Mouse (Mus musculus) kidney, embryonic 16.5 days (tissue): Measurements from ENCODE around the gene Vmn2r89. TPM values are rescaled to one million over a fixed set of nuclear protein-coding genes. Genes with fewer than 3 reads are reported as not detected.
"Not testable (repeated sequence)": the region's sequence is repeated elsewhere in the genome, so short reads cannot be mapped to it uniquely, and the experiment has no call there.

ENCODE experiments used
- ATAC-seq: fragments of 200-750 bp; cut with Nextera tagmentation; 2 replicates; pipeline ENCODE4 v1.8.0; 2017; ENCODE audit warnings: moderate TSS enrichment; ENCODE audit not compliant: low FRiP score, low TSS enrichment
- H3K27ac ChIP-seq: fragments of 300-500 bp; sonication (generic); 2 replicates; pipeline ENCODE4 v1.5.1; 2014; ENCODE audit warnings: low read length
- H3K27me3 ChIP-seq: fragments of 300-500 bp; sonication (generic); 2 replicates; pipeline ENCODE4 v1.6.1; 2014; ENCODE audit warnings: low read length, control low read depth, mixed read lengths; ENCODE audit not compliant: insufficient read depth
- H3K36me3 ChIP-seq: fragments of 300-500 bp; sonication (generic); 2 replicates; pipeline ENCODE4 v1.6.1; 2014; ENCODE audit warnings: low read length, control low read depth, mixed read lengths; ENCODE audit not compliant: insufficient read depth
- H3K4me1 ChIP-seq: fragments of 300-500 bp; sonication (generic); 2 replicates; pipeline ENCODE4 v1.6.1; 2014; ENCODE audit warnings: low read length, control low read depth, mixed read lengths; ENCODE audit not compliant: insufficient read depth
- H3K4me2 ChIP-seq: fragments of 300-500 bp; sonication (generic); replicated peaks from 2 replicates; pipeline ENCODE4 v1.6.1; 2014; ENCODE audit warnings: low read depth, low read length
- H3K4me3 ChIP-seq: fragments of 300-500 bp; sonication (generic); 2 replicates; pipeline ENCODE4 v1.5.1; 2014; ENCODE audit warnings: mild to moderate bottlenecking, low read length
- H3K9ac ChIP-seq: fragments of 300-500 bp; sonication (generic); replicated peaks from 2 replicates; pipeline ENCODE4 v1.6.1; 2014; ENCODE audit warnings: low read length
- H3K9me3 ChIP-seq: fragments of 300-500 bp; sonication (generic); 2 replicates; pipeline ENCODE4 v1.6.1; 2016; ENCODE audit warnings: low read length, control low read depth
- WGBS: fragments of 180-500 bp; shearing (Covaris S2); extraction: QIAGEN DNeasy Blood & Tissue Kit; methylation state at CpG from one replicate; pipeline ENCODE4 v1.1.7; 2014; 5-methylcytosine and 5-hydroxymethylcytosine counted together
- polyA plus RNA-seq: library from polyadenylated mRNA; unstranded; fragments of >200 nt; fragmentation: Nextera tagmentation; extraction: Ambion mirVana; gene quantifications from 2 replicates; pipeline ENCODE4 v1.2.1, GENCODE M21; 2015

The Vmn2r89 gene
- polyA plus RNA-seq, 1 experiment from 2014 or later, result not detected

DNA sequence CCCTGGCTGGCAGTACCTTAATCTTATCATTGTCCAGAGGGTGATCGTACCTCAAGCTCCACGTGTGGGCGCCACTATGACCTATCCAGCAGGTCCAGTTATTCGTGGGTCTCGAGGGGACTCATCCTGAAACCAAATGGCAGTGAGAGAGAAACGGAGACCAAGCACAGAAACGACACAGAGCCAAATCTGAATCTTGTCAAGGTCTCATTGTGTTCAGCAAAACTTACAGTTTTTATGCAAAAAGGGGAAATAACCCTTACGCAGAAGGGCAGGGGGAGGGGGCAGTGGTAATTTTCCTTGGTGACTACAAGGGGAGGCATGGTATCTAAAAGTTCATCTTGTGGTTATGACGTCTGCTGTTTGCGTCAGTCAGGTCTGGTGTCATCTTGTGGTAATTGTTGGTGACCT, 31.3 kb downstream of the Vmn2r89 start:
- not testable (repeated sequence) for H3K9me3 ChIP-seq, H3K27ac ChIP-seq, H3K4me3 ChIP-seq, H3K9ac ChIP-seq, ATAC-seq, H3K4me2 ChIP-seq, H3K4me1 ChIP-seq, H3K27me3 ChIP-seq, H3K36me3 ChIP-seq
- 82% methylated on average over 10 of the region's 10 CpGs for WGBS

- Histone ChIP-seq H3K4me3 (no peak overlapping the region), H3K9me3 (no peaks in the 10 kb centered on the region), H3K9ac (no peak overlapping the region), H3K4me1 (no peaks in the 10 kb centered on the region), H3K4me2 (no peak overlapping the region), H3K27ac (no peak overlapping the region), H3K36me3 (no peaks in the 10 kb centered on the region), H3K27me3 (no peaks in the 10 kb centered on the region)
- 87% methylated on average over 1 of the region's 1 CpGs for WGBS
- ATAC-seq, result no peak
Measured at GRCm38 (mm10) chr14:51483671-51484070, 32.0 kb downstream of the Vmn2r89 start.

DNA sequence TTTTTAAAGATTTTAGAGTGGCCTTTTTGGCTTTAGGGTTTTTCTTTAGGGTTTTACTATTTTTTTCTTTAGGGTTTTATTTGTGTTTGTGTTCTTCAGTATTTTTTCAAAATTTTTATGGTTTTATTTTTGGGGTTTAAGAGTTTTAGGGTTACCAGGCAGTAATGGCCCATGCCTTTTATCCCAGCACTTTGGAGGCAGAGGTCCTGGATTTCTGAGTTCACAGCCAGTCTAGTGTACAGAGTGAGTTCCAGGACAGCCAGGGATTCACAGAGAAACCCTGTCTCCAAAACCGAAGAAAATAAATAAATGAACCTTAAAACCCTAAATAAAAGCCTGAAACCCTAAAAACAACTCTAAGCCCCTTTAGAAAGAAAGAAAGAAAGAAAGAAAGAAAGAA, 34.5 kb downstream of the Vmn2r89 start:
- 79% methylated on average over 1 of the region's 1 CpGs for WGBS
- no peaks in the 10 kb centered on the region for H3K36me3 ChIP-seq
- no peaks in the 10 kb centered on the region for H3K4me1 ChIP-seq
- no peaks in the 10 kb centered on the region for H3K9me3 ChIP-seq
- H3K4me3 ChIP-seq, result no peak overlapping the region
- H3K27ac ChIP-seq, result no peak overlapping the region
- no peaks in the 10 kb centered on the region for H3K27me3 ChIP-seq
- no peak overlapping the region for H3K9ac ChIP-seq
- no peak overlapping the region for H3K4me2 ChIP-seq
- no peak for ATAC-seq

- H3K9me3 ChIP-seq, result no peaks in the 10 kb centered on the region
- H3K9ac ChIP-seq, result no peak overlapping the region
- no peak overlapping the region for H3K4me3 ChIP-seq
- ATAC-seq, result no peak
- H3K27me3 ChIP-seq, result no peaks in the 10 kb centered on the region
- WGBS, result 87% methylated on average over 2 of the region's 2 CpGs
- no peak overlapping the region for H3K4me2 ChIP-seq
- H3K4me1 ChIP-seq, result no peaks in the 10 kb centered on the region
- H3K36me3 ChIP-seq, result no peaks in the 10 kb centered on the region
- H3K27ac ChIP-seq, result no peak overlapping the region
Measured at GRCm38 (mm10) chr14:51495781-51496180, 44.1 kb downstream of the Vmn2r89 start.

GRCm38 (mm10) chr14:51496955-51497354, 45.3 kb downstream of the Vmn2r89 start:
- Histone ChIP-seq H3K9ac (no peak overlapping the region), H3K27ac (no peak overlapping the region), H3K4me1 (no peaks in the 10 kb centered on the region), H3K36me3 (no peaks in the 10 kb centered on the region), H3K27me3 (no peaks in the 10 kb centered on the region), H3K4me2 (no peak overlapping the region), H3K9me3 (no peaks in the 10 kb centered on the region), H3K4me3 (no peak overlapping the region)
- 78% methylated on average over 1 of the region's 1 CpGs for WGBS
- no peak for ATAC-seq

- H3K9me3 ChIP-seq, result no peaks in the 10 kb centered on the region
- 94% methylated on average over 2 of the region's 2 CpGs for WGBS
Measured at GRCm38 (mm10) chr14:51497958-51498357, 46.3 kb downstream of the Vmn2r89 start.

GRCm38 (mm10) chr14:51499707-51500275, 48.1 kb downstream of the Vmn2r89 start:
- no peak overlapping the region for H3K27ac ChIP-seq
- H3K9ac ChIP-seq, result no peak overlapping the region
- 76% methylated on average over 2 of the region's 2 CpGs for WGBS
- H3K27me3 ChIP-seq, result no peaks in the 10 kb centered on the region
- H3K9me3 ChIP-seq, result no peaks in the 10 kb centered on the region
- ATAC-seq, result no peak
- H3K36me3 ChIP-seq, result no peaks in the 10 kb centered on the region
- H3K4me1 ChIP-seq, result no peaks in the 10 kb centered on the region
- H3K4me3 ChIP-seq, result no peak overlapping the region
- H3K4me2 ChIP-seq, result no peak overlapping the region

More at GRCm38 (mm10) chr14:51497958-51498357, 46.3 kb downstream of the Vmn2r89 start:
- Histone ChIP-seq H3K27ac (no peak overlapping the region), H3K27me3 (no peaks in the 10 kb centered on the region), H3K4me1 (no peaks in the 10 kb centered on the region), H3K36me3 (no peaks in the 10 kb centered on the region), H3K4me2 (no peak overlapping the region), H3K9ac (no peak overlapping the region), H3K4me3 (no peak overlapping the region)
- ATAC-seq, result no peak

- H3K27me3 ChIP-seq, result no peaks in the 10 kb centered on the region
- no peak overlapping the region for H3K4me3 ChIP-seq
- H3K9me3 ChIP-seq, result no peaks in the 10 kb centered on the region
- H3K4me2 ChIP-seq, result no peak overlapping the region
- WGBS, result 84% methylated on average over 4 of the region's 4 CpGs
- H3K36me3 ChIP-seq, result no peaks in the 10 kb centered on the region
- no peak overlapping the region for H3K9ac ChIP-seq
- no peak overlapping the region for H3K27ac ChIP-seq
- no peaks in the 10 kb centered on the region for H3K4me1 ChIP-seq
- ATAC-seq, result no peak
Measured at GRCm38 (mm10) chr14:51500461-51500860, 48.8 kb downstream of the Vmn2r89 start.

DNA sequence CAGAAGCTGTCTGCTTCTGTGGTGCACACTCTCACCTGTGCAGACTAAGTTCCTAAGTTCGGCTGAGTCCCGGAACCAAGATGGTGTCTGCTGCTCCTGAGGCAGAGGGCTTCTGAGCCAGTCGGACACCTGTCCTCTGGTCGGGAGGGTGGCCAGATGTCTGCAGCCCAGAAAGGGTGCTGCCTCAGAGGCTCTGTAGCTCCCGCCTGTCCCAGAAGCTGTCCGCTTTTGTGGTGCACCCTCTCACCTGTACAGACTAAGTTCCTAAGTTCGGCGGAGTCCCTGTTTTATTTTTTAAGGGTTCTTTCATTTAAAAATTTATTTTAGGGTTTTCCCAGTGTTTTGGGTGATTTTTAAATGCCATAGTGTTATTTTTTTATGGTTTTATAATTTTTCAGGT, 55.8 kb downstream of the Vmn2r89 start:
- H3K27me3 ChIP-seq, result no peaks in the 10 kb centered on the region
- no peak overlapping the region for H3K4me3 ChIP-seq
- no peaks in the 10 kb centered on the region for H3K36me3 ChIP-seq
- no peak overlapping the region for H3K4me2 ChIP-seq
- no peaks in the 10 kb centered on the region for H3K9me3 ChIP-seq
- 96% methylated on average over 8 of the region's 8 CpGs for WGBS
- no peak overlapping the region for H3K27ac ChIP-seq
- no peak overlapping the region for H3K9ac ChIP-seq
- no peaks in the 10 kb centered on the region for H3K4me1 ChIP-seq
- no peak for ATAC-seq
